Mouse (Mus musculus) layer of hippocampus, adult 9-11 months (tissue): Measurements from ENCODE around the gene Hsp90b1.
"Not testable (repeated sequence)": the region's sequence is repeated elsewhere in the genome, so short reads cannot be mapped to it uniquely, and the experiment has no call there.

Experiments used
- DNase-seq: peaks from one replicate; pipeline ENCODE4 v3.0.0; 2022

The Hsp90b1 gene

GRCm38 (mm10) chr10:86705318-86705921 lies at the start of gene Hsp90b1, which contains the start of gene Ttc41:
Gene Hsp90b1 (minus strand): TSS chr10:86705509.
Gene Ttc41 (plus strand): TSS chr10:86705811.
- peak; percentile 100 for DNase-seq

GRCm38 (mm10) chr10:86744306-86744705 lies 39.0 kb upstream of the Hsp90b1 start:
- no peak for DNase-seq

GRCm38 (mm10) chr10:86742918-86743317 lies 37.6 kb upstream of the Hsp90b1 start:
- no peak for DNase-seq

GRCm38 (mm10) chr10:86735036-86735435 lies 29.7 kb upstream of the Hsp90b1 start:
- DNase-seq, result no peak

- DNase-seq, result no peak
These were observed 26.2 kb upstream of the Hsp90b1 start for GRCm38 (mm10) chr10:86731500-86731863.

- DNase-seq, result peak; percentile 77
These were observed 25.7 kb upstream of the Hsp90b1 start for GRCm38 (mm10) chr10:86730823-86731499.

GRCm38 (mm10) chr10:86728176-86728575 lies 22.9 kb upstream of the Hsp90b1 start:
- no peak for DNase-seq

GRCm38 (mm10) chr10:86727548-86727980 lies 22.3 kb upstream of the Hsp90b1 start:
- DNase-seq, result peak; percentile 62

- DNase-seq, result no peak
These were observed 6.8 kb upstream of the Hsp90b1 start for GRCm38 (mm10) chr10:86712156-86712555.

GRCm38 (mm10) chr10:86707134-86707533 lies 1.8 kb upstream of the Hsp90b1 start:
- no peak for DNase-seq

- no peak for DNase-seq
These were observed 828 bp upstream of the Hsp90b1 start for GRCm38 (mm10) chr10:86705922-86706752.

GRCm38 (mm10) chr10:86704589-86705191 lies 619 bp downstream of the Hsp90b1 start:
- peak; percentile 38 for DNase-seq

- DNase-seq, result no peak
These were observed 1.2 kb downstream of the Hsp90b1 start for GRCm38 (mm10) chr10:86704141-86704540.

- DNase-seq, result no peak
These were observed 1.9 kb downstream of the Hsp90b1 start for GRCm38 (mm10) chr10:86703375-86703774.

GRCm38 (mm10) chr10:86702312-86702920 lies 2.9 kb downstream of the Hsp90b1 start:
- DNase-seq, result no peak

- DNase-seq, result no peak
These were observed 4.3 kb downstream of the Hsp90b1 start for GRCm38 (mm10) chr10:86700973-86701372.

GRCm38 (mm10) chr10:86700251-86700650 lies 5.1 kb downstream of the Hsp90b1 start:
- DNase-seq, result no peak

GRCm38 (mm10) chr10:86686017-86686360 lies 19.3 kb downstream of the Hsp90b1 start:
- DNase-seq, result not testable (repeated sequence)

GRCm38 (mm10) chr10:86685179-86686016 lies 19.9 kb downstream of the Hsp90b1 start:
- peak; percentile 72 for DNase-seq

- DNase-seq, result not testable (repeated sequence)
These were observed 20.5 kb downstream of the Hsp90b1 start for GRCm38 (mm10) chr10:86684797-86685178.

GRCm38 (mm10) chr10:86670550-86670949 lies 34.8 kb downstream of the Hsp90b1 start:
- not testable (repeated sequence) for DNase-seq
